Mouse (Mus musculus) neural tube, embryonic 11.5 days (tissue): ENCODE measurements around the gene 1700093K21Rik. TPM values are rescaled to one million over a fixed set of nuclear protein-coding genes. Genes with fewer than 3 reads are reported as not detected.

Experiments
- microRNA-seq: library from miRNA; unstranded; fragments of <30 nt; microRNA quantifications from one replicate; pipeline ENCODE4, GENCODE M21; 2016
- polyA plus RNA-seq: library from polyadenylated mRNA; unstranded; fragments of >200 nt; fragmentation: Nextera tagmentation; extraction: Ambion mirVana; gene quantifications from 2 replicates; pipeline ENCODE4 v1.2.1, GENCODE M21; 2014

1700093K21Rik gene
- polyA plus RNA-seq, 1 experiment from 2014 or later = not detected

Small RNAs within 50 kb of the gene (microRNA-seq; reads per million reads assigned to microRNA genes)
- not detected for gene Gm47279

Other genes starting within 250 kb of the 1700093K21Rik start
- 31.5 and 37.0 TPM in 2 replicates for gene Usp34, start 214.3 kb downstream of the 1700093K21Rik start, polyA plus RNA-seq
- gene Ahsa2, start 23.1 kb downstream of the 1700093K21Rik start, polyA plus RNA-seq = 147 and 154 TPM in 2 replicates
- gene 0610010F05Rik, start 112.5 kb upstream of the 1700093K21Rik start, polyA plus RNA-seq = 62.2 and 63.3 TPM in 2 replicates
- gene Pus10, start 144.5 kb upstream of the 1700093K21Rik start, polyA plus RNA-seq = 22.1 TPM in 2 replicates
- gene Pex13, start 144.8 kb upstream of the 1700093K21Rik start, polyA plus RNA-seq = 37.6 and 46.5 TPM in 2 replicates
- 0.93 and 0.95 TPM in 2 replicates for gene Rel, start 249.8 kb upstream of the 1700093K21Rik start, polyA plus RNA-seq